Mouse (Mus musculus) testis, adult 10 weeks (tissue): ENCODE measurements around the gene Crybg3. TPM values are rescaled to one million over a fixed set of nuclear protein-coding genes. Genes with fewer than 3 reads are reported as not detected.

Source experiments
- polyA plus RNA-seq: library from polyadenylated mRNA; stranded (reverse); fragments of 350-450 nt; fragmentation: Illumina TruSeq; extraction: RNeasy Lipid Tissue Mini Kit (QIAGEN cat#74804); gene quantifications from one replicate; pipeline ENCODE4 v1.2.3, GENCODE M21; 2014; ENCODE audit warnings: low read depth, low replicate concordance

Gene Crybg3
- polyA plus RNA-seq = 173 TPM

DNA sequence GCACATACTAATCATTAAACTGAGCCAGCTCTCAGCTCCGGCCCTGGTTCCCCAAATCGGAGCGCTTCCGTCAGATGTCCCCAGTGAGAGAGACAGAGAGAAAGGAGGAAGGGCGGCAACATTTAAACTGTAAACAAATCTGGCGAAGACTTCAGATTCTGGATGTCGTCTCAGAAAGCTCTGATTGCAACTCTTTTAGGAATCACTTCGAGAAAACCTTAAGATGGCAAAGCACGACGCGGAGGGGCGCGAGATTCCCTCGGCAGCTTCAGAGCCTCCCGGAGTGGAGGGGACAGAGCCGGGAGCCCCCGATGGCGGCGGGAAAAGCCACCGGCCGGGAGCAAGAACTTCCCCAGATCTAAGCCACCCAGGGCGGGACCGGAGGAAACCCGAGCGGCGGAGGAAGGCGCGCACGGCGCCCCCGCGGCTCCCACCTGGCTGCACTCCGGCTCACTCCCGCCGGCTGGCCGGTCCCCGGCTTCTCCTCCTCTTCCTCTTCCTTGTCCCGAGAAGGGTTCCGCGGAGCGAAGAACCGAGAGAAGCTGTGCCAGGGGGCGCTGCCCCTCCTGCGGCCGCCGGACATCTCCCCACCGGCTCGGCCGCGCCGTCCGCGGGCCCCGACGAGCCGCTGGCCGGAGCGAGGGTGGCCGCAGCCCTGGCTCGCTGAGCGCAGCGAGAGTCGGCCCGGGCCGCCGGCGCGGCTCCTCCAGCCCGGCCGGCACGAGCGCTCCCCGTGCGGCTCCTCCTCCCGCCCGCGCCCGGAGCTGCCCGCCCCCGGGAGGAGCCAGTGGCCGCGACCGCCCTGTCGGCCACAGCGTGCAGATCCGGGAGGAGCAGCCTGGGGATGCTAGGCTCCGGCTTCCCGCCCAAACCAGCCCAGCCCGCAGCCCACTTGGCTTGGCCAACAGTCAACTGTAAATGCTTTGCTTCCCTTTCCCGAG is at the start of gene Crybg3:
Crybg3 (minus strand) TSS at position 669 of the 941 bp plus-strand sequence.

DNA sequence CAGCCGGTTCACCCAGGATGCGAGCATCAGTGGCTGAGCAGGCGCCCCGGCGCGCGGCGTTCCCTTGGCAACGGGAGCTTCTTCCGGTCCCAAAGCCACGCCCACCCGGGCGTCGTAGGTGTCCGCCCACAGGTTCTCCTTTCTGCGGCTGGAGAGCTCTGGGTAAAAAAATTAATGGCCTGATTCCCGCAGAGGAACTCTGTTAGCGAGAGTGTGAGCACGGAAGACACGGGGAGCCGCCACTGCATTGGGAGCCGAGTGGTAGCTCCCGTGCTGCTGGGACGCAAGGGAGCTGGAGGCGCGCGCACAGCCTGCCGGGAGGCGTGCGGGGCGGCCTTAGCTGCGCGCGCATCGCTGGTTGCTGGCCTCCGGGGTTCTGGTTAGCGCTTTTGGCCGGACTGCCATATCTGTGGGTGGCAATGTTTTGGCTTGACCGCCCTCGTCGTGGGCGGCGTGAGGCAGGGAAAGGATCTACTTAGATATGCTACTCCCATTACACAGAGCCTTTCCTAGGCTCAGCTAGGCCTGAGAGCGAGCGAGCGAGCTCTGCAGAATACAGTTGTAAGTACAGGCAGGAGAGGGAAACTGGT is 38.4 kb upstream of the Crybg3 start, which contains the start of gene Arl6:
Arl6 (minus strand) TSS at position 290 of the 590 bp plus-strand sequence.

DNA sequence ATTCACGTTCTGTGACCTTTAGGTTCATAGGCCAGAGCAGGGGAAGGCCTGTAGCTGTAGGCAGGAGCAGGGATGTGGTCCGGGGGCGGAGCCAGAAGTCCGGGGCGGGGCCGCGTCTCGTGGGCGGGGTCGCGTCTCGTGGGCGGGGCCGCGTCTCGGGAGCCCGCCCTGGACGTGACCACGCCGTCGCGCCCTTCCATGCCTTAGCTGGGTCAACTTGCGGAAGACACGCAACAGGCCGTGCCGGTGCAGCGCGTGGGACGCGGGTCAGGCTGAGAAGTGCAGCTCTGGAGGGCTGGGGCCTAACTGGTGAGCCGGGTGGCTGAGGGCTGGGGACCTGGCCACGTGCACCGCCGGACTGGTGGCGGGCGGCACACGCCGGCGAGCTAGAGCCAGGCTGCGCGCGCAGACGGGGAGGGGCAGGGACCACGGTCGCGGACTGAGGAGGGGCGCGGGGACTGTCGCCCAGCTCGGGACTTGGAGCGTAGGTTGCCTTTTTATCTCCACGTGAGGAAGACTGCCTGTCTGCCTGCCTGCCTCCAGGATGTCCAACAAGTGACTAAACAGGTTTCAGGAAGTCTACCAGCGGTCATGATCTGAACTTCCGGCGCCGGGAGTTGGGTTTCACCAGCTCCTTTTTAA is 129.0 kb downstream of the Crybg3 start, which contains the start of gene Riox2:
Riox2 (plus strand) TSS at position 139 of the 642 bp plus-strand sequence.

Other genes starting within 250 kb of the Crybg3 start
- gene Olfr209, start 237.0 kb downstream of the Crybg3 start, polyA plus RNA-seq = not detected
- gene Gabrr3, start 193.6 kb downstream of the Crybg3 start, polyA plus RNA-seq = not detected
- gene Riox2, start 129.2 kb downstream of the Crybg3 start, polyA plus RNA-seq = 11.3 TPM
- gene Arl6, start 38.4 kb upstream of the Crybg3 start, polyA plus RNA-seq = 101 TPM